Mouse (Mus musculus) embryonic fibroblast, embryonic 13.5 days (primary cell): ENCODE measurements around the gene BC035044.

ENCODE experiments used
- CTCF ChIP-seq: IDR thresholded peaks from 2 replicates; pipeline ENCODE4 v1.5.1; 2011; ENCODE audit warnings: mild to moderate bottlenecking, control low read depth, low read length, moderate library complexity, borderline replicate concordance; ENCODE audit not compliant: insufficient read depth
- POLR2A ChIP-seq: IDR thresholded peaks from 2 replicates; pipeline ENCODE4 v1.6.1; 2011; ENCODE audit warnings: low read depth, mild to moderate bottlenecking, control low read depth, low read length, moderate library complexity

DNA sequence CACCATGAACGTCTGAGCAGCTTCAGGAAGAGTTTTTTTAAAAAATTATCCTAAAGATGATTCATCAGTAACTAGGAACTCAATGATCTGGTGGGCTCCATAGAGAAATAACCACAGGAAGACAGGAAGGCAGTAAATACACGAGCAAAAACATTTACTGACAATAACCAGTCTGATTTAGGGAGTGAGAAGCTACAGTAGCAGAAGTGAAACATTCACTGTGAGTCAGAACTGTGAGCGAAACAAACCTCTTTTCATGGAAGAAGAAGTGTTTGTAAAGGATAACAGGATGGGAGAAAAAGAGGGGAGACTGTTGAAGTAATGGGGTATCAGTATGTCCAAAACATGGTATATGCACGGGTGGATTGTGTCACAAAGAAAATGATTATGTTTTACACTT lies 61.1 kb downstream of the BC035044 start:
- TF ChIP-seq CTCF (no peak), POLR2A (no peak)
